In the genomic region with DNA sequence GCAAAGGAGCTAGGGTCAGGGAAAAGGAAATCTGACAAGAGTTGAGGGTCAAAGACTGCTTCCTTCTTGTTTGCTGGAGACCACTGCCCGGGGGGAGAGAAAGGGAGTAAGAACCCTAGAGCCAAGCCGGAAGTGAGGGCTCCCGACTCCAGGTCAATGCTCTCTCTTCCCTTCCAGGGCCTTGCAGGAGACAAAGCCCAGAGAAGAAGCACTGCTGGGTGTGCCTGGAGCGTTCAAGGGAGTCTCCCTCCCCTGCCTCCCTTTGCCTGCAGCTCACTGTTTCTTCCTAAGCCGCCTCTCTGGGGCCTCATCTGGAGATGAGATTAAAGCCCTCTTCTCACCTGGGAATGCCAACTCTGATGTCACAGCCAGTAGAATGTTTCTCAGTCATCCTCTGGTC, we compare ENCODE assay signal across 19 mouse cellular contexts. TPM values are rescaled to one million over a fixed set of nuclear protein-coding genes. Genes with fewer than 3 reads are reported as not detected.
A peak's percentile ranks its signal among the peaks of the same experiment; 100 is the strongest.
DNase-seq lines count a peak whose midpoint lies in the region; ATAC-seq and TF ChIP-seq lines count a peak whose summit lies in the region.
"Had no signal": no experiment of that assay in that cellular context is flagged by ENCODE, and none has a peak within 500 bp of the region (broad histone marks: within the 10 kb centered on the region; RNA-seq: fewer than 3 reads in every experiment).

No protein-coding gene starts in this region.

- H3K9me3 ChIP-seq in heart, embryonic 15.5 days (replicated peaks), result no peaks in the 10 kb centered on the region
- H3K9me3 ChIP-seq in lung, embryonic 14.5 days (ENCODE audit: low read depth, low read length), result no peaks in the 10 kb centered on the region
- no peaks in the 10 kb centered on the region for H3K9me3 ChIP-seq in embryonic facial prominence, embryonic 11.5 days (replicated peaks; ENCODE audit: control insufficient read depth, low read length)
- H3K9me3 ChIP-seq in stomach, postnatal 0 days (ENCODE audit: control insufficient read depth, low read length), result no peaks in the 10 kb centered on the region

- H3K9ac ChIP-seq in heart, embryonic 15.5 days, result no peak overlapping the region
- H3K9ac ChIP-seq in lung, embryonic 14.5 days, result 0 out of 2 replicates have a peak overlapping the region, but pooled peaks have one; percentile 16
- peak overlapping the region; percentile 30; the same call in 1 of the 2 replicates for H3K9ac ChIP-seq in embryonic facial prominence, embryonic 11.5 days (replicated peaks; ENCODE audit: low read length)
- H3K9ac ChIP-seq in stomach, postnatal 0 days (ENCODE audit: low read length), result no peak overlapping the region; the same call in 1 of the 2 replicates

- H3K4me3 ChIP-seq in heart, embryonic 15.5 days, result peak overlapping the region; percentile 10; the same call in 1 of the 2 replicates
- H3K4me3 ChIP-seq in lung, embryonic 14.5 days (ENCODE audit: low read depth, low read length), result no peak overlapping the region
- no peak overlapping the region for H3K4me3 ChIP-seq in embryonic facial prominence, embryonic 11.5 days (ENCODE audit: low read depth, low read length)
- no peak overlapping the region for H3K4me3 ChIP-seq in stomach, postnatal 0 days (ENCODE audit: low read depth, low read length)
- H3K4me3 ChIP-seq: erythroblast, embryonic 14.5 days; layer of hippocampus, adult 2 months had no signal

- TF ChIP-seq EP300 in stomach, postnatal 0 days (optimal IDR thresholded peaks at IDR 0.05), result no peak

- H3K4me2 ChIP-seq in heart, embryonic 15.5 days, result peak overlapping the region; percentile 10; the same call in 1 of the 2 replicates
- H3K4me2 ChIP-seq in lung, embryonic 14.5 days, result no peak overlapping the region
- H3K4me2 ChIP-seq in embryonic facial prominence, embryonic 11.5 days (ENCODE audit: low read depth, low read length), result no peak overlapping the region
- H3K4me2 ChIP-seq in stomach, postnatal 0 days (replicated peaks; ENCODE audit: low read depth), result no peak overlapping the region

- no peak for TF ChIP-seq CTCF in lung, embryonic 14.5 days (IDR thresholded peaks at IDR 0.05; ENCODE audit: low read depth)
- TF ChIP-seq CTCF in stomach, postnatal 0 days (IDR thresholded peaks at IDR 0.05; ENCODE audit: low read depth), result no peak

- no peaks in the 10 kb centered on the region for H3K27me3 ChIP-seq in heart, embryonic 15.5 days
- no peaks in the 10 kb centered on the region for H3K27me3 ChIP-seq in lung, embryonic 14.5 days (ENCODE audit: insufficient read depth, low read length)
- H3K27me3 ChIP-seq in embryonic facial prominence, embryonic 11.5 days (ENCODE audit: control insufficient read depth, insufficient read depth, low read length), result no peaks in the 10 kb centered on the region; the same call in 1 of the 2 replicates
- no peaks in the 10 kb centered on the region for H3K27me3 ChIP-seq in stomach, postnatal 0 days (ENCODE audit: control insufficient read depth, insufficient read depth, low read length)

- DNase-seq in heart, adult 9 months (ENCODE audit: low spot score in 2 of 2), result no peak
- DNase-seq in lung, embryonic 14.5 days, result no peak
- no peak for DNase-seq in lung, postnatal 36 days
- no peak for DNase-seq in embryonic facial prominence, embryonic 11.5 days (ENCODE audit: low spot score)
- DNase-seq in stomach, postnatal 0 days (ENCODE audit: low spot score), result no peak
- no peak for DNase-seq in ovary, adult 18-20 months (ENCODE audit: low spot score)
- DNase-seq in retina, embryonic 14.5 days (ENCODE audit: low spot score), result no peak
- DNase-seq: cerebellum, adult 2 months; gastrocnemius, postnatal 36 days; lung, adult 18-20 months; right cerebral cortex, adult 18-20 months; spleen, adult 18-20 months had no signal

- 20% methylated on average over 5 of the region's 5 CpGs for WGBS in heart, embryonic 15.5 days
- WGBS in lung, embryonic 14.5 days, result 11% methylated on average over 5 of the region's 5 CpGs
- 12% methylated on average over 5 of the region's 5 CpGs for WGBS in embryonic facial prominence, embryonic 11.5 days
- WGBS in stomach, postnatal 0 days, result 26% methylated on average over 5 of the region's 5 CpGs

- ATAC-seq in heart, embryonic 15.5 days (replicated peaks; ENCODE audit: insufficient number of reproducible peaks, insufficient read depth, low FRiP score, low read depth), result no peak
- ATAC-seq in lung, embryonic 14.5 days (ENCODE audit: insufficient read depth), result no peak
- ATAC-seq in embryonic facial prominence, embryonic 11.5 days (replicated peaks; ENCODE audit: insufficient number of reproducible peaks, low FRiP score, low TSS enrichment, low read depth), result no peak
- ATAC-seq in stomach, postnatal 0 days (ENCODE audit: low FRiP score, low TSS enrichment), result no peak

- H3K27ac ChIP-seq in heart, embryonic 15.5 days, result peak overlapping the region; percentile 40
- no peak overlapping the region for H3K27ac ChIP-seq in lung, embryonic 14.5 days (ENCODE audit: low read depth)
- H3K27ac ChIP-seq in embryonic facial prominence, embryonic 11.5 days (replicated peaks; ENCODE audit: low read depth, low read length), result no peak overlapping the region
- peak overlapping the region; percentile 18; the same call in 1 of the 2 replicates for H3K27ac ChIP-seq in stomach, postnatal 0 days (replicated peaks)
- H3K27ac ChIP-seq: layer of hippocampus, adult 2 months had no signal

- peaks cover 23% of the 10 kb centered on the region for H3K4me1 ChIP-seq in heart, embryonic 15.5 days (replicated peaks)
- H3K4me1 ChIP-seq in lung, embryonic 14.5 days (ENCODE audit: insufficient read depth), result peaks cover 18% of the 10 kb centered on the region
- H3K4me1 ChIP-seq in embryonic facial prominence, embryonic 11.5 days (ENCODE audit: control insufficient read depth, insufficient read depth, low read length), result peaks cover 15% of the 10 kb centered on the region; the same call in 1 of the 2 replicates
- peaks cover 12% of the 10 kb centered on the region; the same call in 1 of the 2 replicates for H3K4me1 ChIP-seq in stomach, postnatal 0 days (replicated peaks; ENCODE audit: control insufficient read depth, insufficient read depth)

- H3K36me3 ChIP-seq in heart, embryonic 15.5 days, result no peaks in the 10 kb centered on the region
- no peaks in the 10 kb centered on the region for H3K36me3 ChIP-seq in lung, embryonic 14.5 days (ENCODE audit: insufficient read depth)
- no peaks in the 10 kb centered on the region for H3K36me3 ChIP-seq in embryonic facial prominence, embryonic 11.5 days (replicated peaks; ENCODE audit: control insufficient read depth, insufficient read depth, low read depth, low read length)
- no peaks in the 10 kb centered on the region for H3K36me3 ChIP-seq in stomach, postnatal 0 days (ENCODE audit: control insufficient read depth, insufficient read depth, low read length)

RNA-seq across cellular contexts. Expression of a gene that starts 10.4 kb away (rescaled TPM):
- 16.2 and 33.9 TPM in 2 replicates for polyA plus RNA-seq in heart, embryonic 15.5 days (2015; fragmentation: Nextera tagmentation; extraction: Ambion mirVana)
- 8.3 and 8.7 TPM in 2 replicates for polyA plus RNA-seq in lung, embryonic 14.5 days (2014; fragmentation: Nextera tagmentation; extraction: Ambion mirVana)
- 12.3 and 12.8 TPM in 2 replicates for polyA plus RNA-seq in embryonic facial prominence, embryonic 11.5 days (2014; fragmentation: Nextera tagmentation; extraction: Ambion mirVana)
- polyA plus RNA-seq in stomach, postnatal 0 days (2015; fragmentation: Nextera tagmentation; extraction: Ambion mirVana), result 9.2 and 11.8 TPM in 2 replicates

RNA-seq across cellular contexts. Expression of a gene that starts 23.7 kb away (rescaled TPM):
- not detected in 2 replicates for polyA plus RNA-seq in heart, embryonic 15.5 days (2015; fragmentation: Nextera tagmentation; extraction: Ambion mirVana)
- polyA plus RNA-seq in lung, embryonic 14.5 days (2014; fragmentation: Nextera tagmentation; extraction: Ambion mirVana), result not detected in 2 replicates
- not detected in 2 replicates for polyA plus RNA-seq in embryonic facial prominence, embryonic 11.5 days (2014; fragmentation: Nextera tagmentation; extraction: Ambion mirVana)
- not detected in 2 replicates for polyA plus RNA-seq in stomach, postnatal 0 days (2015; fragmentation: Nextera tagmentation; extraction: Ambion mirVana)
- polyA plus RNA-seq: C2C12; cerebellum, adult 2 months; erythroblast, embryonic 14.5 days; intestine, embryonic 14.5 days; neural tube, embryonic 14.5 days had no signal

RNA-seq across cellular contexts. Expression of a gene that starts 42.3 kb away (rescaled TPM):
- not detected in 2 replicates for polyA plus RNA-seq in heart, embryonic 15.5 days (2015; fragmentation: Nextera tagmentation; extraction: Ambion mirVana)
- not detected in 2 replicates for polyA plus RNA-seq in lung, embryonic 14.5 days (2014; fragmentation: Nextera tagmentation; extraction: Ambion mirVana)
- polyA plus RNA-seq in embryonic facial prominence, embryonic 11.5 days (2014; fragmentation: Nextera tagmentation; extraction: Ambion mirVana), result not detected in 2 replicates
- not detected in 2 replicates for polyA plus RNA-seq in stomach, postnatal 0 days (2015; fragmentation: Nextera tagmentation; extraction: Ambion mirVana)
- polyA plus RNA-seq: C2C12; cerebellum, adult 2 months; erythroblast, embryonic 14.5 days; intestine, embryonic 14.5 days; neural tube, embryonic 14.5 days had no signal

RNA-seq across cellular contexts. Expression of a gene that starts 53.7 kb away (rescaled TPM):
- polyA plus RNA-seq in heart, embryonic 15.5 days (2015; fragmentation: Nextera tagmentation; extraction: Ambion mirVana), result 1.1 and 1.2 TPM in 2 replicates
- 0.33 and 0.80 TPM in 2 replicates for polyA plus RNA-seq in lung, embryonic 14.5 days (2014; fragmentation: Nextera tagmentation; extraction: Ambion mirVana)
- not detected in 2 replicates for polyA plus RNA-seq in embryonic facial prominence, embryonic 11.5 days (2014; fragmentation: Nextera tagmentation; extraction: Ambion mirVana)
- polyA plus RNA-seq in stomach, postnatal 0 days (2015; fragmentation: Nextera tagmentation; extraction: Ambion mirVana), result 1,789 and 1,944 TPM in 2 replicates
- polyA plus RNA-seq: brain, embryonic 14.5 days; C2C12; erythroblast, embryonic 14.5 days; neural tube, embryonic 14.5 days had no signal

Comparison
In these comparisons a context has a peak if more than half of its experiments do, and no peak if none do; other contexts are left out.
1. H3K27ac ChIP-seq: peak in heart, embryonic 15.5 days (single experiment) and stomach, postnatal 0 days (single experiment); none in lung, embryonic 14.5 days (single experiment) and embryonic facial prominence, embryonic 11.5 days (single experiment).
2. H3K9ac ChIP-seq: peak in lung, embryonic 14.5 days (single experiment) and embryonic facial prominence, embryonic 11.5 days (single experiment); none in heart, embryonic 15.5 days (single experiment) and stomach, postnatal 0 days (single experiment).